Mouse (Mus musculus) kidney, adult 2 months (tissue): Measurements from ENCODE around the gene Plvap.

Experiments used
- CTCF ChIP-seq: fragments of 200-500 bp; conservative IDR thresholded peaks from 2 replicates; pipeline ENCODE4 v1.5.1; 2011; ENCODE audit warnings: low read depth, mild to moderate bottlenecking, control low read depth, low read length, moderate library complexity, mixed read lengths; ENCODE audit not compliant: insufficient read depth, insufficient read length
- POLR2A ChIP-seq: fragments of 200-500 bp; IDR thresholded peaks from one replicate; pipeline ENCODE4 v1.6.1; 2011; ENCODE audit warnings: low read depth, low read length, control low read depth

GRCm38 (mm10) chr8:71497881-71498501 is 13.6 kb downstream of the Plvap start:
- TF ChIP-seq POLR2A: no peak
- no peak for TF ChIP-seq CTCF
